Mouse (Mus musculus) forebrain, embryonic 13.5 days (tissue): ENCODE measurements around the gene Mcm2. TPM values are rescaled to one million over a fixed set of nuclear protein-coding genes. Genes with fewer than 3 reads are reported as not detected.
A peak's percentile ranks its signal among the peaks of the same experiment; 100 is the strongest.

ENCODE experiments used
- ATAC-seq: fragments of 200-750 bp; cut with Nextera tagmentation; 2 replicates; pipeline ENCODE4 v1.8.0; 2017
- H3K27ac ChIP-seq: fragments of 300-500 bp; sonication (generic); 2 replicates; pipeline ENCODE4 v1.5.1; 2015; ENCODE audit warnings: inconsistent platforms, mild to moderate bottlenecking, moderate library complexity
- H3K27me3 ChIP-seq: fragments of 300-500 bp; sonication (generic); 2 replicates; pipeline ENCODE4 v1.6.1; 2015; ENCODE audit warnings: mild to moderate bottlenecking, inconsistent platforms
- H3K36me3 ChIP-seq: fragments of 300-500 bp; sonication (generic); 2 replicates; pipeline ENCODE4 v1.6.1; 2015; ENCODE audit warnings: mild to moderate bottlenecking, inconsistent platforms; ENCODE audit not compliant: poor library complexity, severe bottlenecking
- H3K4me1 ChIP-seq: fragments of 300-500 bp; sonication (generic); 2 replicates; pipeline ENCODE4 v1.6.1; 2015; ENCODE audit warnings: inconsistent platforms
- H3K4me2 ChIP-seq: fragments of 300-500 bp; sonication (generic); 2 replicates; pipeline ENCODE4 v1.6.1; 2015; ENCODE audit warnings: inconsistent platforms, mild to moderate bottlenecking, moderate library complexity
- H3K4me3 ChIP-seq: fragments of 300-500 bp; sonication (generic); 2 replicates; pipeline ENCODE4 v1.5.1; 2015; ENCODE audit warnings: mild to moderate bottlenecking, inconsistent platforms
- H3K9ac ChIP-seq: fragments of 300-500 bp; sonication (generic); 2 replicates; pipeline ENCODE4 v1.6.1; 2015; ENCODE audit warnings: mild to moderate bottlenecking, inconsistent platforms
- H3K9me3 ChIP-seq: fragments of 300-500 bp; sonication (generic); replicated peaks from 2 replicates; pipeline ENCODE4 v1.6.1; 2016; ENCODE audit warnings: inconsistent platforms
- WGBS: fragments of 180-500 bp; shearing (Covaris S2); methylation state at CpG from one replicate; pipeline ENCODE4 v1.1.7; 2015; 5-methylcytosine and 5-hydroxymethylcytosine counted together
- polyA plus RNA-seq: library from polyadenylated mRNA; unstranded; fragments of >200 nt; fragmentation: Nextera tagmentation; extraction: Ambion mirVana; gene quantifications from 2 replicates; pipeline ENCODE4 v1.2.1, GENCODE M21; 2015

Mcm2 gene
- polyA plus RNA-seq, 1 experiment from 2014 or later, result 133 TPM

DNA sequence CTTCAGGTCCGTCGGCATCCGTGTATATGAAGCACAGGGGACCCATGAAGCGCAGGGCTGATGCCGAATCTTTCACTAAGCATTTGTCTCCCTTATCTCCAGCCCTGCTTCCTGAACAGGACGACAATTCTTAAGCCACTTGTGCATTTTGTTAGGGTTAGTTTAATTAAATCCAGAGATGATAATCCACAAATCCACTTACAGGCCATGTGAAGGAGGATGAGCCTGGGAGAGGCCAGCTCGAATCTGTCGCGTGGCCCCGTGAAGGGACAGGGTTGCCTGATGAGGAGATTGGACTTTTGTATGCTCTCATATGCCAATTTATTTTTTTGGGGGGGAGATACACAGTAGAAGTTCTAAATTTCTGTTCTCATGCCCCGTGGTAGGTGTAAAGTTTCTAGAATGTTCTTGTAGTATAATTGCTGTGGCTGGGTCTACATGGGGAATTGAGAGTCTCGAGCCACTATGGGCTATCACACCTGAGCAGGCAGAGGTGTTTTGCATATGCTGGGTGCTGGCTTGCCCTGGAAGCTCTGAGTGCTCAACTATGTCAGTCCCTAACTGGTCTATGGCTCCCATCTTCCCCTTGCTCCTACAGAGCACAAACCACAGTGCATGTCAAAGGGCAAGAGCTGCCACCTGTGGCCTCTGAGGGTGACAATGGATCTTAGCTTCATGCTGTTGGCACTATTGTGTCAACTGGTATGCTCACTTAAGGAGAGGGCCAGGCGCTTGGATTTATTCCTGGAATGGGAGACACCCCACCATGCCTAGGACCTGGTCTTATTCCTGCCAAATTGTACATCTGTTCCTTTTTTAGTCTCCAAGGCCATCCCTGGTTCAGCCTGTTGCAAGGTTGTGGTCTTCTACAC is 38.0 kb upstream of the Mcm2 start:
- Histone ChIP-seq H3K9me3 (no peaks in the 10 kb centered on the region), H3K9ac (no peak overlapping the region), H3K4me2 (no peak overlapping the region), H3K4me3 (no peak overlapping the region), H3K4me1 (peaks cover 66% of the 10 kb centered on the region), H3K27ac (peak overlapping the region; percentile 87), H3K27me3 (peaks cover 23% of the 10 kb centered on the region), H3K36me3 (no peaks in the 10 kb centered on the region)
- no peak for ATAC-seq
- WGBS, result 60% methylated on average over 13 of the region's 13 CpGs

DNA sequence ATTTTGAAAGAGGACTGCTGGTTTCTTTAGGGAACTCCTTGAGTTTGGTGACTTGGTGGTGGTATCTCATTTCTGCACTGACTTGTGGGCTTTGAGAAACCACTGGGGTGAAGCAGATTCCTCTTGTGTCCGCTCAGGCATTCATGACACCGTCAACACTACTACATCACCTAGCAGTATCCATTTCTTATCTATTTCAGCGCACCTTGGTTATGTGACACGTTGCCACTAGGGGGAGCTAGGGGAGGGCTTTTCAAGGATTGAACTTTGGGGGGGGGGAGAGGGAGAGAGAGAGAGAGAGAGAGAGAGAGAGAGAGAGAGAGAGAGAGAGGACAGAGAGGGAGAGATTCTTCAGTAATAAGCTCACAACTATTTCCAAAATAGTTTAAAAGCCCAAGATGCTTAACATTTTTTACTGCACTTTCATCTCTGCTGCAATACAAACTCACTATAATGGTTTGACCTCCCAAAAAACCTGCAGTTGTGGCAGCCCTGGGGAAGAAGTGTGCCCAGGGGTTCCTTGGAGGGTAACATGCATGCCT is 37.2 kb upstream of the Mcm2 start:
- Histone ChIP-seq H3K9ac (no peak overlapping the region), H3K4me1 (peaks cover 58% of the 10 kb centered on the region)
- WGBS, result 8% methylated on average over 4 of the region's 4 CpGs

DNA sequence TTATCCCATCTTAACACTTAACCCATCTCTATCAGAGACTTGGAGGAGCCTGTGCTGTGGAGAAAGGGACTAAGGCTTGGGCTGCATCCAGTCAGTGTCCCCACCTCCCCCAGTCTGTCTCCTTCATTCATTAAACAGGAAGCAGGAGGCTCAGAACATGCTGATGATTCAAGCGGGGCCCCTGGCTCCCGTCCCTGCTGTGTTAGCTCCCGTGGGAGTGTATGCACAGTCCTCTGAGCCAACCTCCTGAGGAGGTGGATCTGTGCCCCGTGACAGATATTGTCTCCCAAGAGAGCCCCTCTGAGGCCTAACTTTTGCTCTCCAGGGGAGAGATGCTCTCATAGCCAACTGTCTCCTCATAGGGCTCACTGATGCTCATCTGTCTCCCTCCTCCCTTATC is 36.2 kb upstream of the Mcm2 start:
- H3K9ac ChIP-seq, result no peak overlapping the region
- no peak overlapping the region for H3K4me3 ChIP-seq
- ATAC-seq, result no peak
- 10% methylated on average over 4 of the region's 4 CpGs for WGBS
- peaks cover 25% of the 10 kb centered on the region for H3K27me3 ChIP-seq
- H3K9me3 ChIP-seq, result no peaks in the 10 kb centered on the region
- H3K4me1 ChIP-seq, result peaks cover 58% of the 10 kb centered on the region
- no peaks in the 10 kb centered on the region for H3K36me3 ChIP-seq
- no peak overlapping the region for H3K27ac ChIP-seq
- no peak overlapping the region for H3K4me2 ChIP-seq

More for the DNA sequence above, 37.2 kb upstream of the Mcm2 start:
- Histone ChIP-seq H3K4me2 (no peak overlapping the region), H3K36me3 (no peaks in the 10 kb centered on the region), H3K27ac (no peak overlapping the region; the same call in 1 of the 2 replicates), H3K27me3 (peaks cover 29% of the 10 kb centered on the region), H3K9me3 (no peaks in the 10 kb centered on the region), H3K4me3 (no peak overlapping the region)
- no peak for ATAC-seq

DNA sequence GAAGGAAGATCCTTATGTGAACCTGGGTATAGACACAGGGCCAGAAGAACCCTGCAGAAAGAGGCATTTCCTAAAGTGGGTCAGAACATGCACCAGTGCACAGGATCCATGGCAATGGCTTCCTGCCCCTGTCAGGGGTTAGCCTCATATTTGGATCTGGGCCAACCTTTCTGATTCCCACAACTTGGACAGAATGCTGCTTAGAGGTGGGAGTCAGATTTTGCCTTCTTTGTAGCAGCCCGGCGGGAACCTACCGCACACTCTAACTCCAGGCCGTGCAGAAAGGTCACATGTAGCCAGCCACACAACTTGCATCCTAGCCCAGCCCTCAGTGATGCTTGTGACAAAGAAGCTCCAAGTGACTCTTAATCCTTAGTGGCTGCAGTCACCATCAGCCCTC is 35.6 kb upstream of the Mcm2 start:
- no peak for ATAC-seq
- no peak overlapping the region for H3K27ac ChIP-seq
- H3K4me1 ChIP-seq, result peaks cover 58% of the 10 kb centered on the region
- peaks cover 25% of the 10 kb centered on the region for H3K27me3 ChIP-seq
- H3K4me2 ChIP-seq, result no peak overlapping the region
- H3K9me3 ChIP-seq, result no peaks in the 10 kb centered on the region
- H3K36me3 ChIP-seq, result no peaks in the 10 kb centered on the region
- no peak overlapping the region for H3K4me3 ChIP-seq
- WGBS, result 33% methylated on average over 4 of the region's 4 CpGs
- 0 out of 2 replicates have a peak overlapping the region, but pooled peaks have one; percentile 8 for H3K9ac ChIP-seq

DNA sequence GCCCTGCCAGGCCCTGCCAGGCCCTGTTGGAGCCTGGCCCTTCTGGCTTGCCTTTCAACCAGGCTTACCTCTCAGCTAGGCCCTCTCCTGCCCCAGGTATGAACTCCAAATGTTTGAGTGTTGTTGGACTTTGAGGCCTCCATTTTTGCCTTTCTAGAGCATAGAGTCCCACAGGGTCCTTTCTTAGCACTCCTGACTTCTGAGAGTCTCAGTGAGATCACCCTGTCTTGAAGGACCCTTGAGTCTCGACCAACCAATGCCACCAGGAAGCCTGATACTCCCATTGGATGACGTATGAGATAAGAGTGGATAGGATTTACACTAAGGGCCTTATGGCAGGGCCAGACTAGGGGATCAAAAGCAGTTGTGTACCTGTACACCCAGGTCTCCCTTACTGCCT is 32.9 kb upstream of the Mcm2 start:
- no peak for ATAC-seq
- no peak overlapping the region for H3K9ac ChIP-seq
- peaks cover 33% of the 10 kb centered on the region for H3K27me3 ChIP-seq
- H3K4me3 ChIP-seq, result no peak overlapping the region
- H3K4me1 ChIP-seq, result peaks cover 52% of the 10 kb centered on the region
- H3K9me3 ChIP-seq, result no peaks in the 10 kb centered on the region
- H3K4me2 ChIP-seq, result no peak overlapping the region
- no peaks in the 10 kb centered on the region for H3K36me3 ChIP-seq
- 79% methylated on average over 2 of the region's 2 CpGs for WGBS
- no peak overlapping the region for H3K27ac ChIP-seq

DNA sequence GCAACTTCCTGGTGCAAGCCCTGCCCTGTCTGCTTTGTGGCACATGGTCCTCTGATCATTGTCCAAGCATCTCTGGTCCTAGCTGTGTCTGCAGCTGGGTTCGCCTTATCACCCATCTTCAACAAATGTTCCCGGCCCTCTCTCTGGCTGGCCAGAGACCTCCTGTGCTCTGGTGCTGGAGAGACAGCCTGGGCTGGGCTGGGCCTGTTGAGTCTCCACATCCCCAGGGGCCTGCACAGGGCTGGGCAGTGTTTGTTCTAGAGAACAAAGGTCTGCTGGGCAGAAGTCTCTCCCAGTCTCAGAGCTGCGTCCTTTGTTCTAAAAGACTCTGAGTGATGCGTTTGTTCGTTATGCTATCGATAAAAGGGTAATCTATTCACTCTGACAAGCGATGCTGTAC is 31.5 kb upstream of the Mcm2 start:
- Histone ChIP-seq H3K36me3 (no peaks in the 10 kb centered on the region), H3K27ac (peak overlapping the region; percentile 55), H3K4me2 (no peak overlapping the region), H3K27me3 (peaks cover 27% of the 10 kb centered on the region), H3K4me1 (peaks cover 62% of the 10 kb centered on the region), H3K4me3 (no peak overlapping the region), H3K9me3 (no peaks in the 10 kb centered on the region), H3K9ac (0 out of 2 replicates have a peak overlapping the region, but pooled peaks have one; percentile 4)
- WGBS, result 40% methylated on average over 7 of the region's 7 CpGs
- ATAC-seq, result no peak

DNA sequence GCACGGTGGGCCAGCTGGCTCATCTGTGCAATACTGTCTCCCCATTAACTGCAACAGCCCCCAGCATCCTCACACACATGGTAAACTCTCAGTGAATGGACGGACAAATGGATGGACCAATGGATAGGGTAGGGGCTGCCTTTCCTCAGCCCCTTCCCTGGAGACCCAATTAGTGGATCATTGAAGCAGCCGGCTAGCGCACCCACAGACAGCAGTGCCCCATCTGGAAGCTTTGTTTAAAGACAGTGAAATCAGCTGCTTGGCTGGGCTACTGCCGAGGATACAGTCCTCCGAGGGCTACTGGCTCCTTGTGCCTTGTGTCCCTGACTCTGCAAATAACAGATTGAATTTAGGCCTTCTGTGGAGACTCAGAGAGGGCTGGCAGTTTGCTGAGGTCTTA is 30.9 kb upstream of the Mcm2 start:
- Histone ChIP-seq H3K36me3 (no peaks in the 10 kb centered on the region), H3K4me1 (peaks cover 63% of the 10 kb centered on the region), H3K27me3 (peaks cover 23% of the 10 kb centered on the region; the same call in 1 of the 2 replicates), H3K4me3 (no peak overlapping the region), H3K9ac (0 out of 2 replicates have a peak overlapping the region, but pooled peaks have one; percentile 4), H3K27ac (peak overlapping the region; percentile 55), H3K4me2 (no peak overlapping the region), H3K9me3 (no peaks in the 10 kb centered on the region)
- ATAC-seq, result no peak; the same call in 1 of the 2 replicates
- WGBS, result 31% methylated on average over 6 of the region's 6 CpGs

DNA sequence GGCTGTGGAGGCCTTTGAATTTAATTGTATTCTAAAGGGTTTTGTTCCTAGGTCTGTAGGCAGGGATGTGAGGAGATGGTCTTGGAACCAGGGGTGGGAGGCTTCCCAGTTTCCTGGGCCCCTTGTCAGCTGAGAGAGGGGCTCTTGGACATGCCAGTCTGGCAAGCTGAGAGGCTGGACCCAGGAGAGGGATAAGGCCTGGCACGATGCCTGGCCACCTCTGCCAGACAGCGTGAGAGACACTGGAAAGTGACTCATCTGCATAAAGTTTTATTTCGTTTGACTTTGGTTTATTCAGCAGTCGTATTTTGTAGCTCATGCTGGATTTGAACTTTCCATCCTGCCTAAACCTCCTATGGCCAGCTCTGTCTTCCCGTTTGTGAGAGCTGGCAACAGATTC is 30.0 kb upstream of the Mcm2 start:
- Histone ChIP-seq H3K4me1 (peaks cover 62% of the 10 kb centered on the region), H3K27ac (peak overlapping the region; percentile 55; the same call in 1 of the 2 replicates), H3K9ac (no peak overlapping the region), H3K9me3 (no peaks in the 10 kb centered on the region), H3K4me3 (no peak overlapping the region), H3K4me2 (no peak overlapping the region), H3K36me3 (no peaks in the 10 kb centered on the region), H3K27me3 (peaks cover 16% of the 10 kb centered on the region; the same call in 1 of the 2 replicates)
- 67% methylated on average over 5 of the region's 5 CpGs for WGBS
- ATAC-seq, result no peak

DNA sequence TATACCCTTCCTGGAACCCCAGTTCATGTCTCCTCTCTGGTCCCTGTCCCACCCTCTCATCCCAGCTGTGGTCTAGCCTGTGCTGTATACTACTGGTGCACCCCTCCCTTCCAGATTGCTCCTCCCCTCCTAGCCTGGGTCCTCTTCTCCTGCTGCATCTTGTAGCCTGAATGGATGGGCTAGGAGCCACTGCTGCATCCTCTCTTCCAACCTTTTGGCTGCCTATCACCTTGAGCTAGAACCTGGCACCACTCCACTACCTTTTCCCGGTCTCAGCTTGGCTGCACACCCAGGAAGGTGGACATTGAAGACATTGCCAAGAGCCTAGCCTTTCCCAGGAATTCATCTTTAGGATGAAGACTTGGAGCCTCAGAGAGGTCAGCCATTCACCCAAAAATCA is 29.4 kb upstream of the Mcm2 start:
- ATAC-seq, result no peak
- 81% methylated on average over 1 of the region's 1 CpGs for WGBS
- Histone ChIP-seq H3K27ac (no peak overlapping the region), H3K9me3 (no peaks in the 10 kb centered on the region), H3K4me3 (no peak overlapping the region), H3K9ac (no peak overlapping the region), H3K36me3 (no peaks in the 10 kb centered on the region), H3K4me2 (no peak overlapping the region), H3K27me3 (peaks cover 15% of the 10 kb centered on the region; the same call in 1 of the 2 replicates), H3K4me1 (peaks cover 62% of the 10 kb centered on the region)

DNA sequence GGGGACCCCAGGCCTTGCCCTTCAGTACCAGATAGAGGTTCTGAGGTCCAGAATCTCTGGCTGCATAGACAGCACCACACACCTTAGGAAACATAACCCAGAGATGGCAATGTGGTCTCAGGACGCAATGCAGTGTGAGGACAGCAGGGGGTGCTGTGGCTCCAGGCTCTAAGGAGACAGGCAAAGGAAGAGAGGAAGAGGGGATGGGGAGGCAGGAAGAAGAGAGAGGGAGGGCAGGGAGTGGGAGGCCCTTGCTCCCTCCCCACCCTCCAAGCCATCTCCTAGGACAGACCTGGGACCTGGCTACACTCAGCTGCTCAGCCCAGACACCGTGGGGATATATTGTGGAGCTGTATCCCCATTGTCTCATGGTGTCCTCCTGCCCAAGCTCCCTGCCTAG is 29.0 kb upstream of the Mcm2 start:
- H3K4me2 ChIP-seq, result no peak overlapping the region
- 10% methylated on average over 2 of the region's 2 CpGs for WGBS
- H3K4me1 ChIP-seq, result peaks cover 62% of the 10 kb centered on the region
- H3K36me3 ChIP-seq, result no peaks in the 10 kb centered on the region
- H3K9ac ChIP-seq, result no peak overlapping the region
- no peak overlapping the region for H3K4me3 ChIP-seq
- peaks cover 15% of the 10 kb centered on the region; the same call in 1 of the 2 replicates for H3K27me3 ChIP-seq
- no peak overlapping the region for H3K27ac ChIP-seq
- H3K9me3 ChIP-seq, result no peaks in the 10 kb centered on the region
- peak; percentile 36 for ATAC-seq

DNA sequence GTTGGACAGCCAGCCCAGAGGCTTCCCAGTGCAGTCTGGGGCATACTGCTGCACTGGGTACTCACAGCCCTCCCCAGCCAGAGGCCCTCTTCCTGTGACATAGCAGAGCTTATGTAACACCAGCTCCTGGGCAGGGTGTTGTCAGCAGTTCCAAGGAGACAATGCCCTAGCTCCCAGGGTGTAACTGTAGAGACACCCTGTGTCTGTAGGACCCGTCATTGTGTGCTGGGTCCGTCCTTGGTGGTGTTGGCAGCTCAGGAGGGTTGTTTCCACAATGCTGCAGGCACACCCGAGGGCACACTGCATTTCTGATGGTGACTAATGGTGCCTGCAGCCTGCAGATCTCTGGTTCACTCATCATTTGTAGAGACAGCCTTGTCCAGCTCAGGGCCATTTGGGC is 28.3 kb upstream of the Mcm2 start:
- H3K27ac ChIP-seq, result 0 out of 2 replicates have a peak overlapping the region, but pooled peaks have one; percentile 3
- ATAC-seq, result no peak

DNA sequence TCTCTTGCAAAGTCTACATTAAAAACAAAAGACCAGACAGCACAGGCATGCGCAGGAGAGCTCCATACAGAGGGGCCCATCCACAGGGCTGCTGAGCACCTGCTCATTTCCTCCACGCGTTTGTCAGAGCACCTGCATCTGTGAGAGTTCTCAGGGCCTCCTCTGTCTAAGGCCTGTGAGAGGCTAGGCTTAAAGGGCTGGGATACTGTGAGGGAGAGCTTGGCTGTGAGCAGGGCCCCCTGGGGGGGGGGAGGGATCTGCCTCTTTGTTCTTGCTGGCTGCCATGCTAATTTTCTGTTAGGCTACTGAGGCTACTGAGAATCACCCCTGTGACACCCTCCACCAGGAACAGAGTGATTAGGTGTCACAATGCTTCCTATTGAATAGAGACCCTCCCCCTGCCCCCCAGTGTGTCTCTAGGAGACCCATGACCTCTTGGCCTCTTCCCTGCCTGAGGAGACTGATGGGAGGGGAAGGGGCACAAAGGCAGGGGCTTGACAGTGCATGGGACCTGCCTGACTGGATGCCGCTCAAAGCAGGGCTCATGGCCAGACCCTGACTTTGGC is 27.1 kb upstream of the Mcm2 start:
- Histone ChIP-seq H3K36me3 (no peaks in the 10 kb centered on the region), H3K4me1 (peaks cover 62% of the 10 kb centered on the region), H3K9me3 (no peaks in the 10 kb centered on the region), H3K9ac (peak overlapping the region; percentile 22; the same call in 1 of the 2 replicates), H3K4me2 (peak overlapping the region; percentile 9; the same call in 1 of the 2 replicates), H3K27me3 (peaks cover 9% of the 10 kb centered on the region; the same call in 1 of the 2 replicates), H3K27ac (peak overlapping the region; percentile 88), H3K4me3 (no peak overlapping the region)
- WGBS, result 6% methylated on average over 4 of the region's 4 CpGs
- ATAC-seq, result peak; percentile 60

More for the DNA sequence above, 28.3 kb upstream of the Mcm2 start:
- H3K4me3 ChIP-seq, result no peak overlapping the region
- WGBS, result 64% methylated on average over 3 of the region's 3 CpGs
- no peaks in the 10 kb centered on the region for H3K9me3 ChIP-seq
- peaks cover 62% of the 10 kb centered on the region for H3K4me1 ChIP-seq
- H3K9ac ChIP-seq, result no peak overlapping the region
- H3K4me2 ChIP-seq, result no peak overlapping the region
- H3K36me3 ChIP-seq, result no peaks in the 10 kb centered on the region
- peaks cover 15% of the 10 kb centered on the region; the same call in 1 of the 2 replicates for H3K27me3 ChIP-seq
